Mouse (Mus musculus) monocyte, adult 2 months (primary cell): Measurements from ENCODE around the gene Dynlrb2.

ENCODE experiments used
- DNase-seq, 2 experiments: peaks; one replicate each; pipeline ENCODE4 v3.0.0; 2022; ENCODE audit warnings: low spot score in 2 of 2, low read depth in 1 of 2

The Dynlrb2 gene

DNA sequence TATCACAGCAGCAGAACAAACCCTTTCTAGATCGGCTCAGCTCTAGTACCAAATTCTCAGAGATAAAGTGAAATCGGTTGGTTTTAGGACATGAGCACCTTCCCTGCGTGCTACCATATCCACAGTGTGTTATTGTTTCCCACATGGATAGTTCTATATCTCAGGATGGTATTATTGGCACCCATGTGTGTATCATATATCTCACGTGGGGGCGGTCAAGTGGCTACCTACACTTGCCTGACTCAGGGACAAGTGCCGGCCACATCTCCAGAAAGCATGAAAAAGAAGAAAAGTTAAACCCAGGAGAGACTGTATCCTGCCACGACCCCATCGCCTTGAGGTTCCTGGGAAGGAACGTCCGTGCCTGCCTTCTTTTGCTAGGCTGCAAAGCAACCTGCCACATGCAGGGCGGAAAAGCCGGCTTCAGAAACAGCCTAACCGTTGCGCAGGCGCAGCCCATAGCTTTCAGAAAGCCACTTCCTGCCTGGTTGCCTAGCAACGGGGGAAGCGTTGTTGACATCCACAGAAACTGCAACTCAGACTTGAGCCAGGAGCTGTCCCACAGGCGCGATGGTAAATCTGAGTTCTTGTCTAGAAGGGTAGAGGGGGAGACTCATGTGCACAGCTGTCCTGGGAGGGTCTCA is at the start of gene Dynlrb2:
Gene Dynlrb2 (plus strand): TSS at position 498 of the 644 bp plus-strand sequence.
- DNase-seq = peak; percentile 45 to 72

DNA sequence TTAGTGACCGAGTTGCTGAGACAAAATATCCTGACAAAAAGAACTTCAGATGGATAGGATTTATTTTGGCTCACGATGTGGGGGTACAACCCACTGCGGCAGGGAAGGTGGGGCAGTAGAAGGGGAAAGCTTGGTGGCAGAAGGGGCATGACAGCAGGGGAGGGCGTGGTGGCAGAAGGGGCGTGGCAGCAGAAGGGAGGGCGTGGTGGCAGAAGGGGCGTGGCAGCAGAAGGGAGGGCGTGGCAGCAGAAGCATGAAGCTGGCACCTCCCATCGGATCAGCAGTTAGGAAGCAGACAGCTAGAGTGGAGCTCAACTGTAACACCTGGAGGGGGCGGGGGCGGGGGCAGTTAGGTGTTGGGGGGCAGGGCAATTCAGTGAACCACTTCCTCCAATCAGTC is 46.2 kb upstream of the Dynlrb2 start:
- DNase-seq = no peak

DNA sequence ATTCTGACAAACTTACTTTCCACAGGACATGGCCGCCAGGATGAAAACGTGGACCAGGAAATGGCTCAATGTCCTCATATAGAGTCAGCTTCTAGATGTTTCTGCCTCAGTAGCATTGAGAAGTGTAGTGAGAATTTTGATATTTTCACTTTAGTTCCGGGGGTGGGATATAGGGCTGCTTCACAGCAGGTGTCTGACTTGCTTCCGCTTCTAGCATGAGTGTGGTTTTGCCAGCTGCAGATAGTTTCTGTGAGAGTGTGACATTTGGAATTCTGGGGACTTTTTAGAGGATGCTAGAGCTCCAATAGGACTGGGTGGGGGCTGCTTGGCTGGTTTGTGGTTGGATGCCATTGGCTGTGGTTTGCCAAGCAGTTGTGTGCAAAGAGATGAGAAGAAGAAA is 43.3 kb upstream of the Dynlrb2 start:
- no peak for DNase-seq

DNA sequence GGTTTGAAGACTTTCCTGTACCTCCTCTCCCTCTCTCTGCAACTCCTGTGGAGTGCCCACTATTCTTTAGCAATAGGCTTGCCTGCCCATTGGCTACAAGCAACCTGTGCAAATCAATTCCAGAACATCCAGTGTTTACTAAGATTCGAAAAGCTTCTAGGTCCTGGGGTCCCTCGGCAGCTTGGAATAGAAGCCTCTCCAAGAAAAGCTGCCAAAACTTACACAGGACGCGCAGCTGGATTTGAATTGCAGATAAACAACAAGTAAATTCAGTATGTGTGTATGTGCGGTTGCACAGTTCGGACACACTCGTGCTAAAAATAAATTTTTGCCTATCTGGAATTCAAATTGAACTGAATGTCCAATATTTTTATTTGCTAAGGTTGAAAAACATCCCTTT is 38.2 kb upstream of the Dynlrb2 start:
- no peak for DNase-seq

DNA sequence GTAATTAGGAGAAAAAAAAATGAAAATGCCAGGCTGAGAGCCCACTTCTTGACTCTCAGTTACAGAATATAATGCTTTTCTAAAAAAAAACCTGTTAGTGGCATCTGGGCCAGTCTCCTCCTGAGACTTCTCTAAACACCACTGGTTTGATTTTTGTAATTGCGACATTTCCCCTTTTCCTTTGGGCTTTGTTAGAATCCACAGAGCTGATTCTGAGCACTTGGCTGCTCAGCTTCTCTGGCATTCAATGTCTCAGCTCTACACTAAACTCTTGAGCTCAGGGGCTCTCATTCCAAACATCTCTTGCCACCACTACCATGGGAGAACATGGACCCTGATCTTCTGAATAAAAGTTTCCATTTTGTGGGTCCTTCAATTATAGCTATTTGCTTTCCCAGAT is 37.7 kb upstream of the Dynlrb2 start:
- no peak for DNase-seq

DNA sequence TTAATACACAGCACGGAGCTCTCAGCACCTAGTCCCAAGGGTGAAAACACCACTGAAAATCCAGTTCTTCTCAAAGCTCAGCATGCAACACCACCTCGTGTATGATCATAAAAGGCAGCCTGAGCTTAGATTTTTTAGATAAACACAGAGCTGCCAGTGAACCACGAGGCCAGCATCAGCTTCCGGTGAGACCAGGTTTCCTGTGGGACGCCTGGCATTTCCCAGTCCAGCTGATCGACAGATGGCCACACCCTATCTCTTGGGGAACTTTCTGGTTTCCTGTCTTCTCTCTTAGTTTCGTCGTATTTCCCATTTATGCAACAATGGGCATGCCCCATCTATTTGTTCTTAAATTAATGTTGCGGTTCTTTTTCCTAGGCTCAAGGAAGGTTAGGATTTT is 26.8 kb upstream of the Dynlrb2 start:
- no peak for DNase-seq

DNA sequence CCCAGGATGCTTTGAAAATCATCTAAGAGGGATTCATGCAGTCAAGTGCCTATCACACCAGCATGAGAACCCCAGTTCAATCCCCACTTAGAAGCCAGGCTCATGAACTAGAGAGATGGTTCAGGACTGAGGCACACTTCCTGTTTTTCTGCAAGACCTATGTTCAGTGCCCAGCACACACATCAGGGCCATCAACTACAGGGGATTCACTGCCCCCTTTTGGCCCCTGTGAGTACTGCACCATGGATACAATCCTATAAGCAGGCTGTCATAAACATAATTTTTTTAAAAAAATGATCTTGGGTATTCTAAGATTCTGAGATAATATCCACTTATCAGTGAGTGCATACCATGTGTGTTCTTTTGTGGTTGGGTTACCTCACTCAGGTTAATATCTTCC is 26.1 kb upstream of the Dynlrb2 start:
- DNase-seq = no peak

DNA sequence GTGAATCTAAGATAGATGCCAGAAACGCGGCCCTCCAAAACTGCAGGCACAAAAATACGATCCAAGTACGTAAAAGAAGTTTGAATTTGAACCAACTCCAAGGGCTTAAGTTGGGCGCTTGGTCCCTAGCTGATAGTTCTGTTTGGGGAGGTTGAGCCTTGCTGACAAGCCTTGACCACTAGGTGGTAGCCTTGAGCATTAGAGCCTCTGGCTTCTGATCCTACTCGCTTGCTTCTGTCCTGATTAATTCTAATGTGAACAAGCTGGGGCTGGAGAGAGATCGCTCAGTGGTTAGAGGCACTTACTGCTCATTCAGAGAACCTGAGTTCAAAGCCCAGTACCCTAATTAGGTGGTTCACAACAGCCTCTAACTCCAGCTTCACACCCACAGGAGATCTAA is 23.9 kb upstream of the Dynlrb2 start:
- DNase-seq = peak in 1 of 2 experiments; percentile 4

DNA sequence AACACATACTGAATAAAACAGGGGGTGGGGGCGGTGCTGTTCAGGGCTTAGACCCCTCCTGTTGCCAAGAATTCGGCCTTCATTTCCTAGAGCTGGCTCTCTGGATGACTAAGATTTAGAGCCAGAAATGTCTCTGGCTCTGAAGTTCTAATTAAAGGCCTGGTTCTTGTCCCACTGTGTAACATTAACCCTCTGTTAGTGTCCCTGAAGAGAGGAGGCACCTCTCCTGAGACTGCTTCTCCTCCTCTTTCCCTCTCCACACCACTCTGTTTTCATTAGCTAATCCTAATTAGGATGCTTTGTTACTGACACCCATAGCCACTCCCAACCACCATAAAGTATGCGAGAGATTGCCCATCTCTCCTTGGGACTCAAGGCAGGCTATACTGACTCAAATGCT is 22.0 kb upstream of the Dynlrb2 start:
- no peak for DNase-seq

DNA sequence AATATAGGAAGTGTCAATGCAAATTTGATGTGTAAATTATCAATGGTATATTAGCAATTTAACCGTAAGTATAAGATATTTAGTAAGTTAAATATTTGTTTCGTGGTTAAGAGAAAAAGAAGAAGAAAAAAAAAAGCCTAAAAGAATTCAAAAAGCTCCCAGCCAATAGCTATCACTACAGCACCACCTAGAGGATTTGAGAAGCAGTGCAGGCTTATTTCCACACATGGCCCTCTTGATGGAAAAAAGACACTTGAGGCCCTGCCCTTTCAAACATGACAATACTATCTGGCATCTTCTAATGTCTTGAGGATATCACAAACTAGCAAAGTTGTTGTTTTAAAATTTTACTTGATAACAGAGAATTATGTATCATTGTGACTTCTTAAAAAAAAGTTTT is 20.7 kb upstream of the Dynlrb2 start:
- no peak for DNase-seq

DNA sequence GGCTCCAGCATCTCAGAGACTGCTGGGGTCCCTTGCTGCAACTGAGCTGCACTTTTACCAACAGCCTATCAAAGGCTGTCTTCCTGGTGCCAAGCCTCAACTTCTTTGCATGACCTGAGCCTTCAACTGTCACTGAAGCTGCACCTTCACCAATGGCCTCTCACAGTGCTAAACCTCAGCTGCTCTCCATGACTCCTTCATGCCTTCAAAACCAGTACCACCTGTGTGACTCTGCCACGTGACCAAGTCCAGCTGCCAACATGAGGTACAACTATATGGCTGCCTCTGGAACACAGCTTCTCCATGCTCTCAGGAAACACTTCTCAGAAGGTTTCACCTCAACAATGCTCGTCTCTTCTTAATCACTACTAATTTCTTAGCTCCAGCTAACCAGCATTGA is 16.2 kb upstream of the Dynlrb2 start:
- no peak for DNase-seq

DNA sequence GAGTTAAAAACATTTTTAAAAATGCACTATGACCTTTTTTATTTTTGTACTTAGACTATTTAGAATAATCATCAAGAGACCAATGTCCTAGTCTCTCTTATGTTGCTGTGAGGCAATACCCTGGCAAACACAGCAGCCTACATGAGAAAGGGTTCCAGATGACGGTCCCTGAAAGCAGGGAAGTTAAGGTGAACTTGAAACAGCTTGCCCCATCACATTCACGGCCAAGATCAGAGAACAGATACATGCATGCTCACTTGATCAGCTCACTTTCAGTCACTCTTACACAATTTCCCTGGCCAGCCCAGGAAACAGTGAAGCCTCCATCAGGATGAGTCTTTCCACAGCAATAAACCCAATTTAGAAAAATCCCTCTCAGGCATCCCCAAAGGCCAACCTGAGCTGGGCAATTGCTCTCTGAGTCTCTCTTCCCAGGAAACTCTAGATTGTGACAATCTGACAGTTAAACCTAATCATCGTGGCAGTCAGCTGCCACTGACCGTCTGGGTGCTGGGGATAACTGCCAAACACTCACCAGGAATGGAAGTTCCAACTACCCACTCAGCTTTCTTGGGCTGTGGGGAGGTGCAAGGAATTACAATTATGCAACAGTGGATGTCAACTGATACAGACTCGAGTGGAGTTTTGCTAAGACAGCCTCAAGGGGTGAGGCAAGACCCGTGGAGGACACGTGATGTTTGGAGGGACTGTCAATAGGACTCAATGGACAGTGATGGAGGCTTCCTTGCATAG is 4.5 kb upstream of the Dynlrb2 start:
- DNase-seq = no peak

DNA sequence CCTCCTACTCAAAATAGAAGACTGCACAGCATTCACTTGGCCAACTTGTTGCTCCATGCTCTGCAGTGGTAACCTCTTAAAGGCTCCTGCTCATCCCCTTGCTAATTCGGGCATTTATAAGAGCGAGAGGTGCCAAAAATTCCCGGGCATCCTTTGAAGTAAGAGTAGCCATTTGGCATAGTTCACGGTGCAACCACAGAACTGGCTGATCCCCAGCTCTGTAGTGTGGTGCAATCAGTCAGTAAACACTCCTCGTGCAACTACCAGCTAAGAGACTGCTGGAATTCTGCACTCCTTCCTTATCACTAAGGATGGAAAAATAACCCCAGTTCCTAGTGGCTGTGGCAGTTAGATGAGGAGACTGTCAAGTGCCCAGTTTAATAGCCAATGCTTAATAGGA is 3.9 kb downstream of the Dynlrb2 start:
- no peak for DNase-seq

DNA sequence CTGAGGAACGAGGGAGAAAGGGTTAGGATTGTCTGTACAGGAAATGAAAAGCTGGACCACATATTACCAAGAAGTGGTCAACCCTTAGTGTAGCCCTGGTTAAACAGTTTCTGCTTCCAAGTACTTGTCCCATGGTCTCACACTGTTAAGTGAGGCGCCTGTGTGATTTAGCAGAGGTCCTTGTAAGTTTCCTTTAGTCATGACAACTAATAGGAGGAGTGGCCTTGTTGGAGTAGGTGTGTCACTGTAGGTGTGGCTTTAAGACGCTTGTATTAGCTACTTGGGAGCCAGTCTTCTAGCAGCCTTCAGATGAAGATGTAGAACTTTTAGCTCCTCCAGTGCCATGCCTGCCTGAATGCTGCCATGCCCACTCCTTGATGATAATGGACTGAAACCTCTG is 4.5 kb downstream of the Dynlrb2 start:
- no peak for DNase-seq

DNA sequence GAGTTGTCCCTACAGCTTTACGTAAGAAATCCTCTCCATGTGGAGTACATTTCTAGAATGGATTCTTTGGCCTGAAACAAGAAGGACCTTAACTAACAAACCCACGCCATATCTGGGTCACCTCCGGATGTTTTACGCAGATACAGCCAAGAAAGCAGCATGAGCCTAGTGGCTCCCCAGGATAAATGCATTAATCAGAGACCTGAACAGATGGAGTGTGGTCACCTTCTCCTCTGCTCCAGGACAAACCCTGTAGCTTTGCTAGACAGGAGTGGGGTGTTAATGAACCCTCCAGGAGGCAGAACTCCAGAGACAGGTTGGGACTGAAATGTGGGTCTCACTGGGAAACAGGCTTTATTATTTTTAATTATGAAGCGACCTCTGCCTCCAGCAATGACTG is 14.9 kb downstream of the Dynlrb2 start:
- DNase-seq = no peak

DNA sequence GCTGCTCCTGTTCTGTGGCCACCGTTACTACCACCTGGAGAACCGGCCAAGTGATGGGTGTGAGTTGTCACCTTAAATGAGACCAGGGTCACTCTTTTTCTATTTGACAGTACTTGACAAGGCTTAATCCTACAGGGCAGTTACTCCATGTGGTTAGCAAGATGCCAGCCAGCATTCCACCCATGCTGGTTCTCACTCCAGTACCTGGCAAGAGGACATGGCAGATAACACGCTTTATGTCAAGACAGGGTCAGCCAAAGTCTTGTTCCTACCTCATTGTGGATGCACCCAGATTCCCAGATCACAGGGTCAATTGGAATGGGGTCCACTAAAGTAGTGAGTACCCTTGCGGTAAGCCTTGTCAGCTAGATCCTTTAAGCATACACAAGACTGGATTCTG is 16.4 kb downstream of the Dynlrb2 start:
- no peak for DNase-seq

DNA sequence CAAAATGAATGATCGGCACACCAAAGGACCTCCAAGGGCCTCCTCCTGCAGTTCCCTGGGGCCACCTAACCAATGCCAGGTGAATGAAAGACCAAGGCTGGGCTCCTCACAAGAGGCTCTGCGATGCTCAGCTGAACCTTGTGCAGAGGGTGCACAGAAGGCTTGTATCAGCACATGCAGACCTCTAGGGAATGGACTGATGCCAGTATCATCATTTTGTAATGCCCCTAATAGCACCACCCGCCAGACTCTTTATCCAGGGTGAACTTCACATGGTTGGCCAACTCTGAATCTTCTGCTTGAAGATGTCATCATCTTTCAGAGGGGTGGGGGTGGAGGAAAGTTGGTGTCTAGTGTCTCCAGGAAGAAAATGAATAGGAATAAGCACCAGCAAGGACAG is 16.9 kb downstream of the Dynlrb2 start:
- DNase-seq = no peak

DNA sequence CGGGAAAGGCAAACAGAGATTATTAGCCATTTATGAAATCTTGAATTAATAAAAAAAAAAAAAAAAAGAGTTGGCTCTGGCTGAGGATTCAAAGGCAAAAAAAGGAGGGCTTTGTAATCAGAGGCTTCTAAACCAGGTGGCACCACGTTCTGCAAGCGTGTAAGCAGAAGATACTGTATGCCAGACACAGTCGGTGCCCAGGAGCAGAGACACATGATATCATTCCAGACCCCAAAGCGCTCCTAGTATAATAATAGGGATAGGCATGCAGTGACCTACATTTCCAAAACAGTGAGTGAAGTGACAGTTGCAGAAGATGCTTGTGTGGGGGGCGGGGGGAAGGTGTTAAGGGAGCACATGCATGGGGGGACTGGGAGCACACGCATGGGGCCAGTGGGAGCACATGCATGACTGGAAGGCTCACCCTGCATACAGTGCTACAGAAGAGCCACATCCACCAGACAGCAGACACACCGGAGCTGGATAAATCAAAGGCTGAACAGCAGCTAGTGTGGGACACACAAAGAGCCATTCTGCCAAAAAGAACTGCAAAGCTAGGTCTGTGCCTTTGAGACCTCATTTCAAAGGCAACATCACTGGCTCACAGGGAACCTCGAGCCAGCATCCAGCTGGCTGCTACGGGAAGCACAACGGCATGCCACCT is 17.5 kb downstream of the Dynlrb2 start:
- DNase-seq = no peak

DNA sequence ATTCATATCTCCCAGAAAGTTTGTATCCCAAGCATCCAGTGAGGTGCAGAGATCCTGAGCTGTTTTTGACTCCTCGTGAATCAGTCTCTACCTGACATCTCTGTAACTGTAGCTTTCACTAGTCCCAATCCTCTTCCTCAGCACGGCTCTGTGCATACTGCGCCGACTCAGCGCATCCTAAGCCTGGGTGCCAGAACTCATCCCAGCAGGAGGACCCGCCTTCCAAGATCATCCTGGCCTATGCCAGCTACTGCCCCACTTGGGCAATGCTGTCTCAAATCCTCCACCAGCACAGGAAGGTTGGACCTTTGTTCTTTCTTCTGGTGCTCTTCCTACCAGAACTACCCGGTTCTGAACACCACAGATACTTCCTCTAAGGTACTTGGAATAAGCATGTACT is 20.1 kb downstream of the Dynlrb2 start:
- DNase-seq = no peak

DNA sequence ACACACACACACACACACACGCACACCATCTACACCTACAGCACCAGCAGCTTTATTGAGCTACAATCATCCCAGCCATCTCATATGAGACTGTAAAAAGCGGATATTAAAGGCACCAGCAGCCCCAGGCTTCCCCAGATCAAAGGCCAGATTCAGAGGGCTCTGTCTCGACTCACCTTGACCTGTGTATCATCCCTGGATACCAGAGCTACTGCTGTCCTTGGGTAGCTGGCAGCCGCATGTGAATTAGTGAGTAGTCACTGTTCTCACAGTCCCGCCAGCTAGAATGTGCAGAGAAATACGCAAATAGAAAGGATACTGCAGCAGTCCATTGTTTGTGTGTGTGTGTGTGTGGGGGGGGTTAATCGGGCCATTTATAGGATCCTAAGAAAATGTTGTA is 24.0 kb downstream of the Dynlrb2 start:
- DNase-seq = no peak

DNA sequence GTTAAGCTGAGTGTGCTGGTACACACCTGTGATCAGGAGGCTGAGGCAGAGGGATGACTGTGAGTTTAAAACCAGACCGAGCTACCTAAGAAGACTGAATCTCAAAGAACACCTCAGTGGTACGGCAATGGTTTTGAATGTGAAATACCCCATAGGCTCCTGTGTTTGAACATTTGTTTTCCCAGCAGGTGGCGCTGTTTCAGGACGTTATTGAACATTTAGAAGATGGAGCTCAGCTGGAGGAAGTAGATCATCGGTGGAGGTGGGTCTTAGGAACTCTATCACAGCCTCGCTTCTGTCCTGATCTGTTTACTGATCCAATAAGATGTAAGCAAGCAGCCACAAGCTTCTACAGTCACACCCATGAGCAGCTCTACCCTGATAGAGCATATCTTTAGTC is 28.3 kb downstream of the Dynlrb2 start:
- DNase-seq = no peak

DNA sequence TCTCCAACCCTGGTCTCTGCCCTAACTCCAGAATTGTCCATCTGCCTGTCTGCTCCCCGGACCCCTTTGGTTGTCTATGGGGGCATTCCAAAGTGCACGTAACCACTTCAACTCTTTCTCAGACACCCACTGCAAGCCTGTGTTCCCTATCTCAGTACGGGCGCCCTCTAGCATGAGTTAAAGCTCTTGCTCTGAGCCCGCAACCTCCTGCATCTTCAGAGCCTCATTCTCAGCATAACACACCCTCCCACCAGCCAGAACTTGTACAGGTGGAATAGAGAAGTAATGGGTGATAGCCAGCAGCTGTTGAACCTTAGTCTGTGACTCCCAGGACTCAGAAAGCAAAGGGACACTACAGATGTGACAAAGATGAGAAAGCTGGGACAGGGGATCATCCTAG is 32.0 kb downstream of the Dynlrb2 start:
- no peak for DNase-seq

DNA sequence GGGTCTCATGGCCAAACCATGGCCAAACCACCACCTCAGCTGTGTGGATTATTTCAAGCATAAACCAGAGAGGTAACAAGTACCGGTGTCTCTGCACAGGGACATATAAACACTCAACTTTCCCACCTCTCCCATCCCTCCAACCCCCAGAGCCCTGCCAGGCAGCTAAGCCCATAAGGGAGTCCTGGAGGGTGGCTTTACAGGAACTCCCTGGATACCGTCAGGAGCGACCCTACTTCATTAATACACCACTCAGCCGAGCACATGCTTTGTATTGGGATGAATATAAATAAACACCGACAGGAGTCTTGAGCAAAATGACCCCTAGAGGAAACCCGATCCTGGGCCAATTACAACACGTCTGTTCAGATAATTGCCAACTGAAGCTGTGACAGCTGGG is 34.0 kb downstream of the Dynlrb2 start:
- DNase-seq = no peak
